Mouse (Mus musculus) testis, adult 2 months (tissue): ENCODE results near the gene Rad51b. TPM values are rescaled to one million over a fixed set of nuclear protein-coding genes. Genes with fewer than 3 reads are reported as not detected.

Source experiments
- H3K27ac ChIP-seq: fragments of 200-500 bp; 2 replicates; pipeline ENCODE4 v1.5.1; 2012; ENCODE audit warnings: low read depth, low read length; ENCODE audit not compliant: control insufficient read depth, insufficient read depth
- H3K27me3 ChIP-seq: fragments of 200-500 bp; 2 replicates; pipeline ENCODE4 v1.6.1; 2012; ENCODE audit warnings: mild to moderate bottlenecking, low read length, moderate library complexity; ENCODE audit not compliant: control insufficient read depth, insufficient read depth
- H3K36me3 ChIP-seq: fragments of 200-500 bp; 2 replicates; pipeline ENCODE4 v1.6.1; 2012; ENCODE audit warnings: mild to moderate bottlenecking, low read length; ENCODE audit not compliant: control insufficient read depth, insufficient read depth
- H3K4me1 ChIP-seq: fragments of 200-500 bp; 2 replicates; pipeline ENCODE4 v1.6.1; 2012; ENCODE audit warnings: low read length; ENCODE audit not compliant: control insufficient read depth, insufficient read depth
- H3K4me3 ChIP-seq: fragments of 200-500 bp; 2 replicates; pipeline ENCODE4 v1.5.1; 2012; ENCODE audit warnings: low read depth, mild to moderate bottlenecking, low read length, moderate library complexity, mixed read lengths; ENCODE audit not compliant: control insufficient read depth
- CTCF ChIP-seq: fragments of 200-500 bp; IDR thresholded peaks from 2 replicates; pipeline ENCODE4 v1.5.1; 2012; ENCODE audit warnings: low read depth, mild to moderate bottlenecking, inconsistent platforms, low read length, moderate library complexity; ENCODE audit not compliant: control insufficient read depth, insufficient read depth, insufficient replicate concordance
- POLR2A ChIP-seq: fragments of 200-500 bp; IDR thresholded peaks from 2 replicates; pipeline ENCODE4 v1.6.1; 2012; ENCODE audit warnings: low read depth, mild to moderate bottlenecking, inconsistent platforms, low read length, moderate library complexity; ENCODE audit not compliant: control insufficient read depth
- polyA plus RNA-seq: library from polyadenylated mRNA; depleted of rRNA; stranded (reverse); fragments of >200 nt; gene quantifications from 2 replicates; pipeline ENCODE4 v1.2.3, GENCODE M21; 2012

Gene Rad51b
- polyA plus RNA-seq, 1 experiment = 2.7 TPM

DNA sequence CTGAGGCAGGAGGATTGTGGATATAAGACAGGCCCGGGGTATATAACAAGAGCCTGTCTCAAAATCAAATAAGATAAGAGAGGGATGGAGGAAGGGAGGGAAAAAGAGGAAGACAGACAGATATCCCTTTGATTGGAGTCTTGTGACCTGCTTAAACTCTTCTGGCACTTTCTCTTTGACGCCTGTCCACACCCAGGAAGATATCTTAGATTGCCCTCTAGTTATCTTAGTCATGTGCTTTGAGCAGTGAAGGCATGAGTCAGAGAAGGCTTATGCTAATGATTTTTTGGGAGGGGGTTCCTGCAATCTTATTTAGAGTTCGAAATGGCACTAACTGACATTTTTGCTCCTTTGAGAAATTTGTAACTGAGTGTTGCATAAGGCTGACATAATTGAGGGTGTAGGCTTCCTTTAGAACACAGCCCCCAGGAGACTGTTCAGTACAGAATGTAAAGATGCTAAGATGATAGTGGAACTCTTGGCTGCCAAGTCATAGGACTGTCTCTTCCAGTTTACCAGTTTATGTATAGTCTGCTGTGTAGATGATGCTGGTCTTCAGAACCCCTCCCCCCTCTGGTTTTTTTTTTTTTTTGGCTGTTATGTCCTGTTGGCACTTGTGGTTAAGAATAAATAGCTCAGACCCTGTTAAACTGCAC lies 55.1 kb downstream of the Rad51b start:
- no peak for TF ChIP-seq CTCF
- no peak for TF ChIP-seq POLR2A
- Histone ChIP-seq H3K27me3 (no peaks in the 10 kb centered on the region), H3K36me3 (no peaks in the 10 kb centered on the region), H3K27ac (no peak overlapping the region), H3K4me3 (no peak overlapping the region), H3K4me1 (no peaks in the 10 kb centered on the region)

DNA sequence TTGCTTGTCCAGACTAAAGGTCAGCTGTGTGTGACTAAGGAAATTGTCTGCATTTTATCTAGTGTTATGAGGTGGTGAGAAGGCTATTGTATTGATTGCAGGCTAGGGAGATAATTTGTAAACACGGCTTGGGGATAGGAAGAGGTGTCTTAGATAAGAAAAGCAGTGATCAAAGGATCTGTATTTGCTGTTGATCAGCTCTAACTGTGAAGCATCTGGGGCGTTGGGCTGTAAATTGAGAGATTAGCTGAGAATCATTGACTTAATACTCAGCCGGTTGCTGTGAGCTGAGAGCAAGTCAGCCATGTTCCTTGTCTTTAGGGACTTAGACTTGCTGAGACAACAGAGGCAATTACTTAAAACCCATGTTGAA lies 55.6 kb downstream of the Rad51b start:
- H3K4me1 ChIP-seq = no peaks in the 10 kb centered on the region
- TF ChIP-seq CTCF = no peak
- TF ChIP-seq POLR2A = no peak
- H3K36me3 ChIP-seq = no peaks in the 10 kb centered on the region
- H3K27me3 ChIP-seq = no peaks in the 10 kb centered on the region
- H3K27ac ChIP-seq = no peak overlapping the region
- H3K4me3 ChIP-seq = no peak overlapping the region

DNA sequence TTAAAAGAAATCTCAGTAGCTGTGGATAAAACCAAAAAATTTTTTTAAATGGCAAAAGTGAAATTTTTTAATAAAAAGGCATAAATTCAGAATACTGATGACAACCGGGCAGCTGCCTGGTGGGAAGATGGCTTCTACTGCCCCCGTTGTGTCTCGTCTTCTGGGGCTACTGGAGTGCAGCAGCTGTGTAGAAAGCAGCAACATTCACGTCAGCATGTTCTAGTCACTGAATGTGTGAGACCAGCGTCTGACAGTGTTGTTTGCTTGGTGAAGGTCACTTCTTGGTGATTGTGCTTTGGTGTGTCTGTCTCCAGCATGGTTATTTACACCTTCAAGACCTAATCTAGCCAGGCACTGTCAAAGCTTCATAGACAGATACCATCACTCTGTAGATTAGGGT lies 56.3 kb downstream of the Rad51b start:
- Histone ChIP-seq H3K27ac (no peak overlapping the region), H3K27me3 (no peaks in the 10 kb centered on the region), H3K4me1 (no peaks in the 10 kb centered on the region), H3K4me3 (no peak overlapping the region), H3K36me3 (no peaks in the 10 kb centered on the region)
- no peak for TF ChIP-seq POLR2A
- TF ChIP-seq CTCF = no peak

DNA sequence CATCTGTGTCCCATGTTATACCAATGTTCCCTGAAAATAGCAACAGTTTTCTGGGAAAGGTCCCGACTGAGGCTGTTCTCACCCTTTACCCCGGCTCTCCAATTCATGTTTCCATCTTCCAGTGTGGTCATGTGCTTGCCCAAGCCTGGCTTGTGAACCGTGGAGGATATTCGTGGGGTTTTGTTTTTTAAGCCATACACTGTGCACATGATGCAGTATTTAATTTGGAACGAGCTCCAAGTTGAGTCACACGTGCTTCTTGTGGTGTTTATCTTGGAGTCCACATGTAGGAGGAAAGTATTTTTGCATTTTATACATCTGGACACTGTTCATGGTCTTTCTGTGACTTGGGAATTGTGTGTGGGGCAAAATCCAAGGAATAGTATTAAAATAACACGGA lies 57.5 kb downstream of the Rad51b start:
- Histone ChIP-seq H3K4me3 (no peak overlapping the region), H3K36me3 (no peaks in the 10 kb centered on the region), H3K27ac (no peak overlapping the region), H3K4me1 (no peaks in the 10 kb centered on the region), H3K27me3 (no peaks in the 10 kb centered on the region)
- TF ChIP-seq CTCF (no peak), POLR2A (no peak)

DNA sequence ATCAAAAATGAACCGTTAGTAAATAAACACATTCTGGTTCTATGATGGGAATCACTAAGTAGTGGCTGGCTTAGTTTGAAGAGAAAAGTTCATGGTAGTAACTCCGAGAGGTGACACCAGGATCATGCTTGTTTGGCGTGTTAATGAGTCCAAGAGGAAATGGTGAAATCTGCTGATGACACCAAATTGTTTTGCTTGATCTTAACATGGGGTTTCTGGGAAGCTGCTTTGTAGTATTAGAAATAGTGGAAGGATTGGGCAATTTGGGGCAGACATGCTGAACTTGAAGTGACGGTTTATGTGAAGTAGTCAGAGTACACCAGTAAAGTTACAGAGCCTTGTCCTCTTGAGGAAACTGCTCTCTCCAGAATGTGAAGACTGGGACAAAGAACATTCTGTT lies 59.1 kb downstream of the Rad51b start:
- H3K27ac ChIP-seq = no peak overlapping the region
- no peaks in the 10 kb centered on the region for H3K4me1 ChIP-seq
- no peak overlapping the region for H3K4me3 ChIP-seq
- H3K27me3 ChIP-seq = no peaks in the 10 kb centered on the region
- H3K36me3 ChIP-seq = no peaks in the 10 kb centered on the region
- TF ChIP-seq CTCF (no peak), POLR2A (no peak)

DNA sequence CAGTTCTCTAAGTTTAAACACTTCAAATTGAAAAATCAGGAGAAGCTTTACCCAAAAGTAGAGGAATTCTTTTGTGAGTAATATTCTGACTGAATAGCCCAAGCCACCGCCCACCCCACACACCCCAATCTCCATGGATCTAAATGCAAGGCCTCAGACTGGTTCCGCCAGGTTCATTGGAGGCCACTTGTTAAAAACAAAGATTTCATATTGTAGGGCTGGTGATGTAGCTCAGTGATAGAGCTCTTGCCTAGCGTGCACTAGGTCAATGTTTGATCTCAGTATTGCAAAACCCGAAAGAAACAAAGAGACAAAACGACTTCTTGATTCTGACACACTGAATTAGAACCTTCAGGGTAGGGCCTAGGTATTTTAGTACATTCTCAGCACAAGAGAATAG lies 60.5 kb downstream of the Rad51b start:
- no peaks in the 10 kb centered on the region for H3K27me3 ChIP-seq
- no peak for TF ChIP-seq CTCF
- no peak for TF ChIP-seq POLR2A
- H3K4me3 ChIP-seq = no peak overlapping the region
- no peaks in the 10 kb centered on the region for H3K4me1 ChIP-seq
- H3K27ac ChIP-seq = no peak overlapping the region
- H3K36me3 ChIP-seq = no peaks in the 10 kb centered on the region

DNA sequence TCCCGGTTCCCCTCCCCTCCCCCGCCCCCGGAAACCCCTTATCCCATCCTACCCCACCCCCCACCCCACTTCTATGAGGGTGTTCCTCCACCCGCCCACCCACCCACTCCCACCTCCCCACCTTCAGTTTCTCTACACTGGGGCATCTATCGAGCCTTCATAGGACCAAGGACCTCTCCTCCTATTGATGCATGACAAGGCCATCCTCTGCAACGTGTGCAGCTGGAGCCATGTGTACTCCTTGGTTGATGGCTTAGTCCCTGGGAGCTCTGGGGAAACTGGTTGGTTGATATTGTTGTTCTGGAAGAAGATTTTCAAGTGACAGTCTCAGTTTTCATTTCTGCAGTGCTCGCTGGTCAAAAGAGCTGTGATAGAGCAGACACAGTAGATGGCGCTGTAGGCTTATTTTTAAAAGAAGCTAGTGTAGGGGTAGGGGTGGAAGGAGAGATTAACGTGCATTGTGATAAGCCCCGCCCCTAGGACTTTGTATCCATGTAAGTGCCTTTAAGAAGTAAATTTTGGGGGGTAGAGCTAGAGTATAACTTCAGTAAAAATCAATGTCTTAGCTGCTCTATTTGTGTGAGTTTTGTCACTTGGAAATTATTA lies 61.6 kb downstream of the Rad51b start:
- no peaks in the 10 kb centered on the region for H3K36me3 ChIP-seq
- H3K4me3 ChIP-seq = no peak overlapping the region
- no peak for TF ChIP-seq CTCF
- no peak for TF ChIP-seq POLR2A
- no peaks in the 10 kb centered on the region for H3K27me3 ChIP-seq
- no peaks in the 10 kb centered on the region for H3K4me1 ChIP-seq
- H3K27ac ChIP-seq = no peak overlapping the region
